Mouse (Mus musculus) stomach, embryonic 16.5 days (tissue): ENCODE measurements around the gene Prdm11. TPM values are rescaled to one million over a fixed set of nuclear protein-coding genes. Genes with fewer than 3 reads are reported as not detected.

Experiments
- ATAC-seq: fragments of 200-750 bp; cut with Nextera tagmentation; 2 replicates; pipeline ENCODE4 v1.8.0; 2017; ENCODE audit warnings: moderate number of reproducible peaks, moderate TSS enrichment; ENCODE audit not compliant: insufficient read depth, low FRiP score
- H3K27ac ChIP-seq: fragments of 300-500 bp; sonication (generic); 2 replicates; pipeline ENCODE4 v1.5.1; 2014; ENCODE audit warnings: low read length
- H3K27me3 ChIP-seq: fragments of 300-500 bp; sonication (generic); 2 replicates; pipeline ENCODE4 v1.6.1; 2014; ENCODE audit warnings: low read length, control low read depth, mixed read lengths; ENCODE audit not compliant: control insufficient read depth, insufficient read depth
- H3K36me3 ChIP-seq: fragments of 300-500 bp; sonication (generic); 2 replicates; pipeline ENCODE4 v1.6.1; 2014; ENCODE audit warnings: low read length; ENCODE audit not compliant: control insufficient read depth, insufficient read depth
- H3K4me1 ChIP-seq: fragments of 300-500 bp; sonication (generic); 2 replicates; pipeline ENCODE4 v1.6.1; 2014; ENCODE audit warnings: low read length, control low read depth, mixed read lengths; ENCODE audit not compliant: control insufficient read depth, insufficient read depth
- H3K4me2 ChIP-seq: fragments of 300-500 bp; sonication (generic); 2 replicates; pipeline ENCODE4 v1.6.1; 2014; ENCODE audit warnings: low read depth, low read length, mixed read lengths
- H3K4me3 ChIP-seq: fragments of 300-500 bp; sonication (generic); replicated peaks from 2 replicates; pipeline ENCODE4 v1.5.1; 2014; ENCODE audit warnings: mild to moderate bottlenecking, low read length
- H3K9ac ChIP-seq: fragments of 300-500 bp; sonication (generic); 2 replicates; pipeline ENCODE4 v1.6.1; 2014; ENCODE audit warnings: low read length
- H3K9me3 ChIP-seq: fragments of 300-500 bp; sonication (generic); replicated peaks from 2 replicates; pipeline ENCODE4 v1.6.1; 2016; ENCODE audit warnings: low read length, control low read depth; ENCODE audit not compliant: control insufficient read depth
- WGBS: fragments of 180-500 bp; shearing (Covaris S2); extraction: QIAGEN DNeasy Blood & Tissue Kit; methylation state at CpG from one replicate; pipeline ENCODE4 v1.1.7; 2014; 5-methylcytosine and 5-hydroxymethylcytosine counted together
- polyA plus RNA-seq: library from polyadenylated mRNA; unstranded; fragments of >200 nt; fragmentation: Nextera tagmentation; extraction: Ambion mirVana; gene quantifications from 2 replicates; pipeline ENCODE4 v1.2.1, GENCODE M21; 2015

Gene Prdm11
- polyA plus RNA-seq, 1 experiment from 2014 or later = 9.9 TPM

GRCm38 (mm10) chr2:93048601-93049323, 2.8 kb upstream of the Prdm11 start:
- Histone ChIP-seq H3K4me2 (no peak overlapping the region), H3K9me3 (no peaks in the 10 kb centered on the region), H3K9ac (no peak overlapping the region), H3K36me3 (no peaks in the 10 kb centered on the region), H3K4me1 (peaks cover 15% of the 10 kb centered on the region), H3K27me3 (no peaks in the 10 kb centered on the region), H3K4me3 (no peak overlapping the region), H3K27ac (no peak overlapping the region)
- 45% methylated on average over 6 of the region's 6 CpGs for WGBS
- no peak for ATAC-seq

DNA sequence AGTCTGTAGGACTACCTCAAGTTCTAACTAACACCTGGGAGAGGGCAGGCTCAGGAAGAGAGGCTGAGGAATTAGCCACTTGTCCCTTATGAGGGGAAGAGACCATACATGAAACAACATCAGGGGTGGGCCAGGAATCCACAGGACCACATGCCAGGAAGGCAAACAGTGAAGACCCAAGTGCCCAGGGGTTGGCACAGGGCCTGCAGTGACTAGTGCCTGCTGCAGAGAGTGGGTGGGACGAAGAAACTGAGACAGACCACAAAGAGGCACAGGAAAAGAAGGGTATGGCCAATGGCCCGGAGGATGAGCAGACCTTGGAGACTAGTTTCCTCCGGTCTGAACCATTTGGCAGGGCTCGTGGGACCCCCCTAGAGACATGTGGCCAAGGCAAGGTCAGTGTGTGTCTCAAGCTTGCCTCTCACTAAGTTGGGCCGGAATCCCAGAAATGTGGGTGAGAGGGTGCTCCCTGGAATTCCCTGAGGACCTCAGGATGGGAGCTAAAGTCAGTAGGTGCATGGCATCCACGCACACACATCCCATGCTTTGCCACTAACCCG, 1.6 kb upstream of the Prdm11 start:
- H3K4me2 ChIP-seq = no peak overlapping the region
- no peak overlapping the region for H3K4me3 ChIP-seq
- H3K36me3 ChIP-seq = no peaks in the 10 kb centered on the region
- H3K9me3 ChIP-seq = no peaks in the 10 kb centered on the region
- H3K9ac ChIP-seq = no peak overlapping the region
- H3K4me1 ChIP-seq = peaks cover 19% of the 10 kb centered on the region
- H3K27me3 ChIP-seq = no peaks in the 10 kb centered on the region
- 82% methylated on average over 7 of the region's 7 CpGs for WGBS
- ATAC-seq = no peak
- no peak overlapping the region for H3K27ac ChIP-seq

- H3K36me3 ChIP-seq = no peaks in the 10 kb centered on the region
- H3K4me2 ChIP-seq = no peak overlapping the region
- H3K9me3 ChIP-seq = no peaks in the 10 kb centered on the region
- H3K4me1 ChIP-seq = peaks cover 21% of the 10 kb centered on the region
- H3K27me3 ChIP-seq = no peaks in the 10 kb centered on the region
- no peak overlapping the region for H3K9ac ChIP-seq
- WGBS = 64% methylated on average over 6 of the region's 6 CpGs
- no peak for ATAC-seq
- H3K4me3 ChIP-seq = no peak overlapping the region
- H3K27ac ChIP-seq = no peak overlapping the region
These were observed 1.1 kb upstream of the Prdm11 start for GRCm38 (mm10) chr2:93047036-93047435.

GRCm38 (mm10) chr2:93046509-93046835, 505 bp upstream of the Prdm11 start:
- Histone ChIP-seq H3K27ac (peak overlapping the region; percentile 94), H3K36me3 (no peaks in the 10 kb centered on the region), H3K27me3 (no peaks in the 10 kb centered on the region), H3K9ac (peak overlapping the region; percentile 100), H3K9me3 (no peaks in the 10 kb centered on the region), H3K4me2 (peak overlapping the region; percentile 76), H3K4me1 (peaks cover 27% of the 10 kb centered on the region), H3K4me3 (peak overlapping the region; percentile 78)
- WGBS = 17% methylated on average over 5 of the region's 5 CpGs
- ATAC-seq = no peak

DNA sequence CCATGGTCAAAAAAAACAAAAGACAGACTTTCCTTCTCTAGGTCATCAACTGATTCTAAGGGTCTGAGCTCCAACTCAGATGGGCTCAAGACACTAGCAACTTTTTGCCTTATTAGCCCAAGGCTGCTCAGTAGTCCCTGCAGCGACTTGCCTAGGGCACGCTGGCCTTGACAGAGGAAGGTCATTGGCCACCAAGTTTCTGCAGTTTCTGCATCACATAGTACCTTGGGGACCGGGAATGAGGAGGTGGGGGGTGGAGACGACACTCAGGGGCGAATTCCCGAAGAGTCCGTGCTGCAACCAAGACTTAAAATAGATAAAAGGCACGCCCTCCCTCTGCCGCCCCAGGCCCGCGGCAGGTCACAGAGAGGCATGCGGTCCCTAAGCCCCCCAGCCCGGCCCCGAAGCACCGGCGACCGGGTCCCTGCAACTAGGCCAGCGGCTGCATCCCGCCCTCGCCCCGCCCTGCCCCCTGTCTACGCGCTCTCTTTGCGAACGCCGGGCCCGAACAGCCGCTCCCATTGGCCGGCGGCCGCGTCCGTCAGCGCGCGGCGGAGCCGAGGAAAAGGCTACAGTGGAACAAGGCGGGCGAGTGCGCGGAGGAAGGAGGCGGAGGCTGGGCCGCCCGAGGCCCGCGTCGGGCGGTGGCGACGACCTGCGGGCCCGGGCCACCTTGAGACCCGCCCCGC, 694 bp downstream of the Prdm11 start:
- H3K4me2 ChIP-seq = peak overlapping the region; percentile 76
- H3K4me3 ChIP-seq = peak overlapping the region; percentile 78
- peak; percentile 94 for ATAC-seq
- WGBS = under 1% methylated on average over 53 of the region's 55 CpGs
- peak overlapping the region; percentile 94 for H3K27ac ChIP-seq
- H3K4me1 ChIP-seq = peaks cover 34% of the 10 kb centered on the region
- H3K9ac ChIP-seq = peak overlapping the region; percentile 100
- H3K36me3 ChIP-seq = no peaks in the 10 kb centered on the region
- no peaks in the 10 kb centered on the region for H3K27me3 ChIP-seq
- no peaks in the 10 kb centered on the region for H3K9me3 ChIP-seq

DNA sequence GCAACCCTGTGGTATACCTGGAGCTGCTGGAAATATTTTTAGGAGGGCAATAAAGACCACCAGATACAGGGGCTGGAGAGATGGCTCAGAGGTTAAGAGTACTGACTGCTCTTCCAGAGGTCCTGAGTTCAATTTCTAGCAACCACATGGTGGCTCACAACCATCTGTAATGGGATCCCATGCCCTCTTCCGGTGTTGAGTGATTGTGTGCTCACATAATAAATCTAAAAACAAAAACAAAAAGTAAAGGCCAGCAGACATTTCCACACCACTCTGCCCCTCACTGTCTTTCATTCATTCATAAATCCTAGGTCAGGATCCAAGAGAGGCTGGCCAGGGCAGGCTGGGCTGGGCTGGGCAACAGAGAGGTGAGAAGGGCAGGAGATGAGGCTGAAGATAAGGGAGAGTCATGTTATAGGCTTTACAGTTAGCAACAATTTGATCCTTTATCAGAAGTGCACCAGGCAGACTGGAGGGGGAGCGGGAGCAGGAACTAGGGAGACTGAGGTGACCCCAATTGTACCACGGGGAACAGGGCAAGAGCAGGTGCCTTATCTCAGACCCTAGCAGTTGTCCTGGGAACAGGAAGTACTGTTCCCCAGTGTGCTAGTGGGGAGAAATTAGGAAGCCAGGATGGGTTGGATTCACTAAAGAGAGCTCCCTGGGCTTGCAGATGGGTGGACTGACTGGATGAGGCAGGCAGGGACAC, 2.4 kb downstream of the Prdm11 start:
- no peak overlapping the region for H3K4me3 ChIP-seq
- H3K4me2 ChIP-seq = no peak overlapping the region
- no peaks in the 10 kb centered on the region for H3K27me3 ChIP-seq
- 79% methylated on average over 3 of the region's 3 CpGs for WGBS
- ATAC-seq = no peak
- peaks cover 37% of the 10 kb centered on the region for H3K4me1 ChIP-seq
- no peak overlapping the region for H3K27ac ChIP-seq
- H3K9ac ChIP-seq = peak overlapping the region; percentile 100; the same call in 1 of the 2 replicates
- no peaks in the 10 kb centered on the region for H3K36me3 ChIP-seq
- no peaks in the 10 kb centered on the region for H3K9me3 ChIP-seq

DNA sequence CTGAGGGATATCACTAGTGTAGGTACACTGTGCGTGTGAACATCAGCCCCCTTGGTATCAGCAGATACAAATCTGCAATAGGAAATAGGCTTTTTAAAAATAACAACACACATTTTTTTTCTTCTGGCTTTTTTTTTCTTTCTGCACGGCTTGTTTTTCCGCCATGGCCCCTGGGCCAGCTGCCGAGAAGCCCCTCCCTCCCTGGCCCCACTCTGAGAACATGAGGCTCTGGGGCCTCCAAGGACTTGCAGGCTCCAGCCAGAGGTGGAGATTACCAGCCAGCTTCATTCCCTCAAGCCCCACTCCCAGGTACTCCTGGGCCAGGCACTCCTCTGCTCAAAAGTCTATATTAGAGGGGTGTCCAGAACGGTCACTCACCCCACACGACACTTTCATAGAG, 4.5 kb downstream of the Prdm11 start:
- ATAC-seq = no peak
- no peaks in the 10 kb centered on the region for H3K9me3 ChIP-seq
- no peak overlapping the region for H3K4me3 ChIP-seq
- peaks cover 51% of the 10 kb centered on the region for H3K4me1 ChIP-seq
- no peaks in the 10 kb centered on the region for H3K27me3 ChIP-seq
- peak overlapping the region; percentile 3; the same call in 1 of the 2 replicates for H3K4me2 ChIP-seq
- H3K9ac ChIP-seq = peak overlapping the region; percentile 31; the same call in 1 of the 2 replicates
- WGBS = 33% methylated on average over 6 of the region's 6 CpGs
- H3K36me3 ChIP-seq = no peaks in the 10 kb centered on the region
- peak overlapping the region; percentile 82 for H3K27ac ChIP-seq

DNA sequence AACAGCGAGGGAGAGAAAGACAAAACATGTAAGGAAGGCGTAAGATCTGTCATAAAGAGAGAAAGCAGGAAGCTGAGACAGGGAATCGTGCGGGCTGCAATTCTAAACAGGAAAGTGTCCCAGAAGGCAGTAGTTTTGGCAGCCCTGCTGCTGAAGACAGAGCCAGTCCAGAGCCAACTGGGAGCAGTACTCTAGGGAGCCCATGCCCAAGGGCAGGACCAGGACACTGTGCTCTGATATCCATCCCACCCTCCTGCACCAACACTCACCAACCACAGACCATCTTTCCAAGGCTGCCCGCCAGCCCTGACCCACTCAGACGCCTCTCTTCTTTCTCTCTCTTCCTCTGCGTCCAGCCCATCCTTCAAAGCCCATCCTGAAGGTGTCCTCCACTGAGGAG, 5.1 kb downstream of the Prdm11 start:
- Histone ChIP-seq H3K9ac (peak overlapping the region; percentile 31; the same call in 1 of the 2 replicates), H3K27me3 (no peaks in the 10 kb centered on the region), H3K27ac (peak overlapping the region; percentile 82), H3K4me2 (peak overlapping the region; percentile 3; the same call in 1 of the 2 replicates), H3K4me3 (no peak overlapping the region), H3K36me3 (no peaks in the 10 kb centered on the region), H3K4me1 (peaks cover 57% of the 10 kb centered on the region), H3K9me3 (no peaks in the 10 kb centered on the region)
- no peak for ATAC-seq
- WGBS = 54% methylated on average over 7 of the region's 7 CpGs

- ATAC-seq = no peak
- no peak overlapping the region for H3K27ac ChIP-seq
- peaks cover 67% of the 10 kb centered on the region for H3K4me1 ChIP-seq
These were observed 6.3 kb downstream of the Prdm11 start for GRCm38 (mm10) chr2:93039706-93040105.

More at GRCm38 (mm10) chr2:93039706-93040105, 6.3 kb downstream of the Prdm11 start:
- Histone ChIP-seq H3K9me3 (no peaks in the 10 kb centered on the region), H3K4me2 (no peak overlapping the region), H3K27me3 (no peaks in the 10 kb centered on the region), H3K36me3 (no peaks in the 10 kb centered on the region), H3K9ac (no peak overlapping the region), H3K4me3 (no peak overlapping the region)
- 92% methylated on average over 5 of the region's 5 CpGs for whole genome bisulfite sequencing
